Mouse (Mus musculus): ENCODE measurements at regions not wholly inside any gene's neighbourhood (a gene's known extent, or its start where the extent isn't known, plus 50 kb on each side); places are given as distances from the start of the nearest gene placed in this dataset.

- no peak for TF ChIP-seq CTCF (IDR thresholded peaks at IDR 0.05; ENCODE audit: low read depth)
- no peak for ATAC-seq
- Histone ChIP-seq H3K27ac (ENCODE audit: low read depth, low read length) (no peak overlapping the region), H3K27me3 (replicated peaks; ENCODE audit: control insufficient read depth, insufficient read depth, low read length) (no peaks in the 10 kb centered on the region), H3K4me1 (replicated peaks; ENCODE audit: control insufficient read depth, insufficient read depth, low read length) (no peaks in the 10 kb centered on the region), H3K9ac (ENCODE audit: low read depth, low read length) (no peak overlapping the region), H3K36me3 (ENCODE audit: control insufficient read depth, insufficient read depth) (no peaks in the 10 kb centered on the region), H3K4me2 (replicated peaks; ENCODE audit: low read depth) (no peak overlapping the region), H3K4me3 (ENCODE audit: low read depth, low read length) (no peak overlapping the region), H3K9me3 (ENCODE audit: control insufficient read depth) (no peaks in the 10 kb centered on the region)
- 86% methylated on average over 7 of the region's 7 CpGs for WGBS
Observed at GRCm38 (mm10) chr3:52815497-52815896, 201.5 kb downstream of the Cog6 start.

GRCm38 (mm10) chr3:52802324-52802723, 214.7 kb downstream of the Cog6 start:
- ATAC-seq, result no peak
- 77% methylated on average over 5 of the region's 5 CpGs for WGBS
- Histone ChIP-seq H3K27me3 (replicated peaks; ENCODE audit: control insufficient read depth, insufficient read depth, low read length) (no peaks in the 10 kb centered on the region), H3K9ac (ENCODE audit: low read depth, low read length) (no peak overlapping the region), H3K9me3 (ENCODE audit: control insufficient read depth) (no peaks in the 10 kb centered on the region), H3K4me2 (replicated peaks; ENCODE audit: low read depth) (no peak overlapping the region), H3K27ac (ENCODE audit: low read depth, low read length) (no peak overlapping the region), H3K4me1 (replicated peaks; ENCODE audit: control insufficient read depth, insufficient read depth, low read length) (no peaks in the 10 kb centered on the region), H3K36me3 (ENCODE audit: control insufficient read depth, insufficient read depth) (no peaks in the 10 kb centered on the region), H3K4me3 (ENCODE audit: low read depth, low read length) (no peak overlapping the region)
- TF ChIP-seq CTCF (IDR thresholded peaks at IDR 0.05; ENCODE audit: low read depth), result no peak

- ATAC-seq, result no peak
- WGBS, result 90% methylated on average over 5 of the region's 5 CpGs
Observed at GRCm38 (mm10) chr3:52801446-52801845, 215.6 kb downstream of the Cog6 start.

GRCm38 (mm10) chr3:52800673-52801072, 216.4 kb downstream of the Cog6 start:
- no peak for ATAC-seq

More at GRCm38 (mm10) chr3:52801446-52801845, 215.6 kb downstream of the Cog6 start:
- no peak for TF ChIP-seq CTCF (IDR thresholded peaks at IDR 0.05; ENCODE audit: low read depth)
- no peak overlapping the region for H3K4me3 ChIP-seq (ENCODE audit: low read depth, low read length)
- no peaks in the 10 kb centered on the region for H3K4me1 ChIP-seq (replicated peaks; ENCODE audit: control insufficient read depth, insufficient read depth, low read length)
- no peak overlapping the region for H3K4me2 ChIP-seq (replicated peaks; ENCODE audit: low read depth)
- no peak overlapping the region for H3K27ac ChIP-seq (ENCODE audit: low read depth, low read length)
- H3K27me3 ChIP-seq (replicated peaks; ENCODE audit: control insufficient read depth, insufficient read depth, low read length), result no peaks in the 10 kb centered on the region
- no peaks in the 10 kb centered on the region for H3K9me3 ChIP-seq (ENCODE audit: control insufficient read depth)
- no peaks in the 10 kb centered on the region for H3K36me3 ChIP-seq (ENCODE audit: control insufficient read depth, insufficient read depth)
- no peak overlapping the region for H3K9ac ChIP-seq (ENCODE audit: low read depth, low read length)

GRCm38 (mm10) chr3:52797801-52798200, 219.2 kb downstream of the Cog6 start:
- no peak for TF ChIP-seq CTCF (IDR thresholded peaks at IDR 0.05; ENCODE audit: low read depth)
- Histone ChIP-seq H3K9ac (ENCODE audit: low read depth, low read length) (no peak overlapping the region), H3K36me3 (ENCODE audit: control insufficient read depth, insufficient read depth) (no peaks in the 10 kb centered on the region), H3K27me3 (replicated peaks; ENCODE audit: control insufficient read depth, insufficient read depth, low read length) (no peaks in the 10 kb centered on the region), H3K4me2 (replicated peaks; ENCODE audit: low read depth) (no peak overlapping the region), H3K4me3 (ENCODE audit: low read depth, low read length) (no peak overlapping the region), H3K9me3 (ENCODE audit: control insufficient read depth) (no peaks in the 10 kb centered on the region), H3K4me1 (replicated peaks; ENCODE audit: control insufficient read depth, insufficient read depth, low read length) (no peaks in the 10 kb centered on the region), H3K27ac (ENCODE audit: low read depth, low read length) (no peak overlapping the region)
- 19% methylated on average over 6 of the region's 6 CpGs for WGBS
- ATAC-seq, result no peak

More at GRCm38 (mm10) chr3:52800673-52801072, 216.4 kb downstream of the Cog6 start:
- Histone ChIP-seq H3K4me3 (ENCODE audit: low read depth, low read length) (no peak overlapping the region), H3K4me2 (replicated peaks; ENCODE audit: low read depth) (no peak overlapping the region), H3K9ac (ENCODE audit: low read depth, low read length) (no peak overlapping the region), H3K36me3 (ENCODE audit: control insufficient read depth, insufficient read depth) (no peaks in the 10 kb centered on the region), H3K9me3 (ENCODE audit: control insufficient read depth) (no peaks in the 10 kb centered on the region), H3K4me1 (replicated peaks; ENCODE audit: control insufficient read depth, insufficient read depth, low read length) (no peaks in the 10 kb centered on the region), H3K27ac (ENCODE audit: low read depth, low read length) (no peak overlapping the region), H3K27me3 (replicated peaks; ENCODE audit: control insufficient read depth, insufficient read depth, low read length) (no peaks in the 10 kb centered on the region)
- WGBS, result 79% methylated on average over 3 of the region's 3 CpGs
- peak; percentile 53 for TF ChIP-seq CTCF (IDR thresholded peaks at IDR 0.05; ENCODE audit: low read depth)

GRCm38 (mm10) chr3:52797164-52797563, 219.9 kb downstream of the Cog6 start:
- WGBS, result 73% methylated on average over 4 of the region's 4 CpGs
- Histone ChIP-seq H3K27ac (ENCODE audit: low read depth, low read length) (no peak overlapping the region), H3K4me2 (replicated peaks; ENCODE audit: low read depth) (no peak overlapping the region), H3K4me1 (replicated peaks; ENCODE audit: control insufficient read depth, insufficient read depth, low read length) (no peaks in the 10 kb centered on the region), H3K27me3 (replicated peaks; ENCODE audit: control insufficient read depth, insufficient read depth, low read length) (no peaks in the 10 kb centered on the region), H3K36me3 (ENCODE audit: control insufficient read depth, insufficient read depth) (no peaks in the 10 kb centered on the region), H3K9me3 (ENCODE audit: control insufficient read depth) (no peaks in the 10 kb centered on the region), H3K4me3 (ENCODE audit: low read depth, low read length) (no peak overlapping the region), H3K9ac (ENCODE audit: low read depth, low read length) (no peak overlapping the region)
- ATAC-seq, result no peak
- no peak for TF ChIP-seq CTCF (IDR thresholded peaks at IDR 0.05; ENCODE audit: low read depth)

- H3K4me3 ChIP-seq (ENCODE audit: low read depth, low read length), result no peak overlapping the region
- 74% methylated on average over 3 of the region's 3 CpGs for WGBS
- H3K9me3 ChIP-seq (ENCODE audit: control insufficient read depth), result no peaks in the 10 kb centered on the region
- H3K27ac ChIP-seq (ENCODE audit: low read depth, low read length), result no peak overlapping the region
- no peak for ATAC-seq
- no peak for TF ChIP-seq CTCF (IDR thresholded peaks at IDR 0.05; ENCODE audit: low read depth)
- H3K36me3 ChIP-seq (ENCODE audit: control insufficient read depth, insufficient read depth), result no peaks in the 10 kb centered on the region
- H3K4me1 ChIP-seq (replicated peaks; ENCODE audit: control insufficient read depth, insufficient read depth, low read length), result no peaks in the 10 kb centered on the region
- no peak overlapping the region for H3K9ac ChIP-seq (ENCODE audit: low read depth, low read length)
- H3K4me2 ChIP-seq (replicated peaks; ENCODE audit: low read depth), result no peak overlapping the region
- no peaks in the 10 kb centered on the region for H3K27me3 ChIP-seq (replicated peaks; ENCODE audit: control insufficient read depth, insufficient read depth, low read length)
Observed at GRCm38 (mm10) chr3:52794218-52794617, 222.8 kb downstream of the Cog6 start.
